8 mouse cellular contexts compared by ENCODE assay signal in genomic region chr6:91647385-91647791, GRCm38 (mm10). TPM values are rescaled to one million over a fixed set of nuclear protein-coding genes. Genes with fewer than 3 reads are reported as not detected.
DNase-seq lines count a peak whose midpoint lies in the region; ATAC-seq and TF ChIP-seq lines count a peak whose summit lies in the region.
"Had no signal": no experiment of that assay in that cellular context is flagged by ENCODE, and none has a peak within 500 bp of the region (broad histone marks: within the 10 kb centered on the region; RNA-seq: fewer than 3 reads in every experiment).

No protein-coding gene starts in this region.

- no peaks in the 10 kb centered on the region for H3K9me3 ChIP-seq in heart, embryonic 14.5 days (ENCODE audit: control insufficient read depth, low read length)
- no peaks in the 10 kb centered on the region for H3K9me3 ChIP-seq in embryonic facial prominence, embryonic 11.5 days (replicated peaks; ENCODE audit: control insufficient read depth, low read length)
- H3K9me3 ChIP-seq in limb, embryonic 14.5 days (ENCODE audit: control insufficient read depth, low read length): no peaks in the 10 kb centered on the region
- H3K9me3 ChIP-seq: liver, embryonic 13.5 days had no signal

- peak overlapping the region; percentile 51 to 62; a peak in 3 of 4 replicates for H3K27ac ChIP-seq in heart, embryonic 14.5 days (replicated peaks in 1 of 2; ENCODE audit: control insufficient read depth in 1 of 2, insufficient read depth in 1 of 2, low read depth in 2 of 2, low read length in 2 of 2)
- no peak overlapping the region for H3K27ac ChIP-seq in embryonic facial prominence, embryonic 11.5 days (replicated peaks; ENCODE audit: low read depth, low read length)
- H3K27ac ChIP-seq in limb, embryonic 14.5 days (replicated peaks; ENCODE audit: low read depth, low read length): no peak overlapping the region
- H3K27ac ChIP-seq: liver, embryonic 13.5 days had no signal

- H3K4me2 ChIP-seq in heart, embryonic 14.5 days (ENCODE audit: low read length): no peak overlapping the region
- no peak overlapping the region for H3K4me2 ChIP-seq in embryonic facial prominence, embryonic 11.5 days (ENCODE audit: low read depth, low read length)
- H3K4me2 ChIP-seq in limb, embryonic 14.5 days (replicated peaks; ENCODE audit: low read depth, low read length, severe bottlenecking): no peak overlapping the region
- H3K4me2 ChIP-seq: liver, embryonic 13.5 days had no signal

- H3K4me3 ChIP-seq in heart, embryonic 14.5 days (ENCODE audit: control insufficient read depth in 1 of 2, insufficient read depth in 1 of 2, low read depth in 1 of 2, low read length in 2 of 2): no peak overlapping the region
- H3K4me3 ChIP-seq in embryonic facial prominence, embryonic 11.5 days (ENCODE audit: low read depth, low read length): no peak overlapping the region
- H3K4me3 ChIP-seq in limb, embryonic 14.5 days (replicated peaks; ENCODE audit: low read length): no peak overlapping the region
- H3K4me3 ChIP-seq: liver, embryonic 13.5 days had no signal

- no peaks in the 10 kb centered on the region for H3K36me3 ChIP-seq in heart, embryonic 14.5 days (ENCODE audit: control insufficient read depth, insufficient read depth, low read length)
- H3K36me3 ChIP-seq in embryonic facial prominence, embryonic 11.5 days (replicated peaks; ENCODE audit: control insufficient read depth, insufficient read depth, low read depth, low read length): no peaks in the 10 kb centered on the region
- H3K36me3 ChIP-seq in limb, embryonic 14.5 days (ENCODE audit: control insufficient read depth, insufficient read depth, low read length): no peaks in the 10 kb centered on the region
- H3K36me3 ChIP-seq: liver, embryonic 13.5 days had no signal

- no peak overlapping the region for H3K9ac ChIP-seq in heart, embryonic 14.5 days (ENCODE audit: low read length)
- 0 out of 2 replicates have a peak overlapping the region, but pooled peaks have one; percentile 15 for H3K9ac ChIP-seq in embryonic facial prominence, embryonic 11.5 days (replicated peaks; ENCODE audit: low read length)
- H3K9ac ChIP-seq in limb, embryonic 14.5 days (ENCODE audit: low read depth, low read length, severe bottlenecking): no peak overlapping the region
- H3K9ac ChIP-seq: liver, embryonic 13.5 days had no signal

- 0 out of 2 replicates have a peak, but pooled peaks have one; percentile 3 for ATAC-seq in heart, embryonic 14.5 days (ENCODE audit: insufficient number of reproducible peaks, insufficient read depth, low FRiP score, low read depth)
- no peak; the same call in 1 of the 2 replicates for ATAC-seq in embryonic facial prominence, embryonic 11.5 days (replicated peaks; ENCODE audit: insufficient number of reproducible peaks, low FRiP score, low TSS enrichment, low read depth)
- peak; percentile 42; the same call in 1 of the 2 replicates for ATAC-seq in limb, embryonic 14.5 days (ENCODE audit: low FRiP score, low read depth)

- TF ChIP-seq POLR2A in limb, embryonic 14.5 days (IDR thresholded peaks at IDR 0.05; ENCODE audit: borderline replicate concordance, extremely low read depth, insufficient read depth, insufficient read length): no peak

- no peak for DNase-seq in heart, postnatal 36 days
- peak; percentile 10 to 44 for DNase-seq in lung, postnatal 4 days
- no peak for DNase-seq in lung, postnatal 36 days
- DNase-seq in embryonic facial prominence, embryonic 11.5 days (ENCODE audit: low spot score): no peak
- peak; percentile 32 for DNase-seq in limb, embryonic 14.5 days (ENCODE audit: low spot score)
- no peak for DNase-seq in urinary bladder, postnatal 4 days (ENCODE audit: low spot score in 2 of 2)
- DNase-seq: liver, embryonic 13.5 days had no signal

- intact Hi-C loops in heart, postnatal 36 days (cut with DNase I): no loop called here

- peaks cover 15 to 22% of the 10 kb centered on the region in 2 experiments for H3K4me1 ChIP-seq in heart, embryonic 14.5 days (ENCODE audit: control insufficient read depth in 2 of 2, insufficient read depth in 2 of 2, low read length in 2 of 2)
- no peaks in the 10 kb centered on the region for H3K4me1 ChIP-seq in embryonic facial prominence, embryonic 11.5 days (ENCODE audit: control insufficient read depth, insufficient read depth, low read length)
- peaks cover 9% of the 10 kb centered on the region for H3K4me1 ChIP-seq in limb, embryonic 14.5 days (ENCODE audit: control insufficient read depth, insufficient read depth, low read length)
- H3K4me1 ChIP-seq: liver, embryonic 13.5 days had no signal

- WGBS in heart, embryonic 14.5 days: 31% methylated on average over 9 of the region's 9 CpGs
- 66% methylated on average over 9 of the region's 9 CpGs for WGBS in embryonic facial prominence, embryonic 11.5 days
- 43% methylated on average over 9 of the region's 9 CpGs for WGBS in limb, embryonic 14.5 days

- peaks cover 14% of the 10 kb centered on the region for H3K27me3 ChIP-seq in heart, embryonic 14.5 days (ENCODE audit: control insufficient read depth, insufficient read depth, low read length)
- H3K27me3 ChIP-seq in embryonic facial prominence, embryonic 11.5 days (ENCODE audit: control insufficient read depth, insufficient read depth, low read length): no peaks in the 10 kb centered on the region
- no peaks in the 10 kb centered on the region for H3K27me3 ChIP-seq in limb, embryonic 14.5 days (ENCODE audit: control insufficient read depth, insufficient read depth, low read length)
- H3K27me3 ChIP-seq: liver, embryonic 13.5 days had no signal

RNA-seq across cellular contexts. Expression of gene Slc6a6, which starts 36.5 kb away (rescaled TPM):
- polyA plus RNA-seq in heart, embryonic 14.5 days (2014; fragmentation: Nextera tagmentation; extraction: Ambion mirVana): 64.2 and 66.8 TPM in 2 replicates
- 100 to 1,000 TPM; 101 to 102 TPM for total RNA-seq in heart, postnatal 36 days (2021)
- 35.3 and 40.6 TPM in 2 replicates for polyA plus RNA-seq in embryonic facial prominence, embryonic 11.5 days (2014; fragmentation: Nextera tagmentation; extraction: Ambion mirVana)
- polyA plus RNA-seq in limb, embryonic 14.5 days (2012; rRNA removed): 43.3 and 54.4 TPM in 2 replicates
- 41.2 and 44.2 TPM in 2 replicates for polyA plus RNA-seq in limb, embryonic 14.5 days (2014; fragmentation: Nextera tagmentation; extraction: Ambion mirVana)

Comparison
In these comparisons a context has a peak if more than half of its experiments do, and no peak if none do; other contexts are left out.
1. DNase-seq: peak in lung, postnatal 4 days (2 of 2) and limb, embryonic 14.5 days (single experiment); none in heart, postnatal 36 days (0 of 2), lung, postnatal 36 days (single experiment), embryonic facial prominence, embryonic 11.5 days (single experiment) and urinary bladder, postnatal 4 days (0 of 2).
2. H3K27ac ChIP-seq: peak in heart, embryonic 14.5 days (2 of 2); none in embryonic facial prominence, embryonic 11.5 days (single experiment) and limb, embryonic 14.5 days (single experiment).